Mouse (Mus musculus): Measurements from ENCODE around the gene Nek8. TPM values are rescaled to one million over a fixed set of nuclear protein-coding genes. Genes with fewer than 3 reads are reported as not detected.

The Nek8 gene
- polyA plus RNA-seq, 1 experiment = 4.8 TPM

DNA sequence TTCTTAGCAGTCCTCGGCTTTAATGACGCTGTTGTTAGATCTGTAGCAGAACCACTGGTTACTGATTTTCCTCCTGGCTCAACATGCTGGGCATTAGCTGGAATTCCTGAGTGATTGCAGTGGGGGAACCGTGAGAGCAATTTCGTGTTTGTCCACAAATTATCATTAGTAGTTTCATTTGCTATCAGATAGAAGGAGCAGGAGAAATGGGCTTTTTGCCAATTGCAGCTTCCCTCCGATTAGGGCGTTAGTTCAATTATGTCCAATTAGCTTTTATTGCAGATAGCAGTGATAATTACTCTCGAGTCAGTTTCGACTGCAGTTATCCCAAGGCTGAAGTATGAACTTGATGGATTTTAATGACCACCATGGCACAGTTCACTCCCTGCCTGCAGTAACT, 47.0 kb downstream of the Nek8 start:
- 69% methylated on average over 8 of the region's 8 CpGs for WGBS
- DNase-seq = no peak
- Histone ChIP-seq H3K4me1 (ENCODE audit: control insufficient read depth, insufficient read depth, low read length) (0 out of 2 replicates have a peak, but pooled peaks cover 5% of the 10 kb centered on the region), H3K27me3 (ENCODE audit: control insufficient read depth, insufficient read depth, low read length) (no peaks in the 10 kb centered on the region), H3K4me3 (replicated peaks; ENCODE audit: insufficient read depth, low read depth, low read length) (no peak overlapping the region), H3K27ac (ENCODE audit: insufficient read depth, low read length) (no peak overlapping the region)
- TF ChIP-seq CTCF (IDR thresholded peaks at IDR 0.05; ENCODE audit: borderline replicate concordance, insufficient read depth, low read depth, low read length) = no peak
- TF ChIP-seq POLR2A (IDR thresholded peaks at IDR 0.05; ENCODE audit: borderline replicate concordance, insufficient read depth, low read length) = no peak

DNA sequence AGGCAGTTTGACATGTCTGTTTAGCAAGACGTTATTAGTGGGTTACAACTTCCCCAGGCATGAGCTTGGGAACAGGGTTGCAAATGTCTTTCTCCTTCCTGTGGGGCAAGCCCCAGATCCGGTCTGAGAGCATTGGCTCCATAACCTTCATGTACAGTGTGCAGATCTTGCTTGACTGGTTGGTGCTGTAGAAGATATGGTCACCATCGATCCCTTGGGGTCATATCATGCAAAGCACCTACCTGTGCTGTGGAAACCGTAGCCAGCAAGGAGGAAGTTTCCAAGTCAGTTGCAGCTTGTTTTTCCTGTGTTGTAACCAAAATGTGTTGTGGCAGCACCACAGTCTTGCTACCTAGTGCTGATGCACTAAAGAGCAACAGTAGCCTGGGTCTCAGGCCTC, 49.7 kb downstream of the Nek8 start:
- Histone ChIP-seq H3K4me3 (replicated peaks; ENCODE audit: insufficient read depth, low read depth, low read length) (no peak overlapping the region), H3K27me3 (ENCODE audit: control insufficient read depth, insufficient read depth, low read length) (no peaks in the 10 kb centered on the region), H3K27ac (ENCODE audit: insufficient read depth, low read length) (no peak overlapping the region), H3K4me1 (ENCODE audit: control insufficient read depth, insufficient read depth, low read length) (0 out of 2 replicates have a peak, but pooled peaks cover 5% of the 10 kb centered on the region)
- no peak for DNase-seq
- TF ChIP-seq POLR2A (IDR thresholded peaks at IDR 0.05; ENCODE audit: borderline replicate concordance, insufficient read depth, low read length) (no peak), CTCF (IDR thresholded peaks at IDR 0.05; ENCODE audit: borderline replicate concordance, insufficient read depth, low read depth, low read length) (no peak)
- 78% methylated on average over 4 of the region's 4 CpGs for WGBS

DNA sequence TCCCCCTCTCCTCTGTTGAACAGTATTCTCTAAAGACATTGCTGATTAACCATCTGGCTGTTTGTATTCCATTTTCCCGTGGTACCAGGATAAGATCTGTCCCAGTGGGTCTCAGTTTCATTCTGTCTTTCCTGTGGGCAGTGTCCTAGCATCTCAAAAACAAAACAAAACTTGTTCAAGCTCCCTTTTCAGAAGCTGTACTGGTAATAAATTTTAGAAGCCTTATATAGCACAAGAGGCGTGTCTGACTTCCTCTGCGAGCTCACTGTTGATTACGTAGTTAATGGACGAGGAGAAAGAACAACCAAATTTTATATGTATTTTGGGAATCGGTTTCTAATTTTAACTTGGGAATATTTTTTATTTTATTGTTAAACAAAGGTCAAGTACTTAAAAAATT, 50.8 kb downstream of the Nek8 start:
- 0 out of 2 replicates have a peak, but pooled peaks cover 5% of the 10 kb centered on the region for H3K4me1 ChIP-seq (ENCODE audit: control insufficient read depth, insufficient read depth, low read length)
- no peaks in the 10 kb centered on the region for H3K27me3 ChIP-seq (ENCODE audit: control insufficient read depth, insufficient read depth, low read length)
- no peak overlapping the region for H3K27ac ChIP-seq (ENCODE audit: insufficient read depth, low read length)
- no peak overlapping the region for H3K4me3 ChIP-seq (replicated peaks; ENCODE audit: insufficient read depth, low read depth, low read length)
- WGBS = 83% methylated on average over 6 of the region's 6 CpGs
- no peak for DNase-seq
- TF ChIP-seq POLR2A (IDR thresholded peaks at IDR 0.05; ENCODE audit: borderline replicate concordance, insufficient read depth, low read length) = no peak
- no peak for TF ChIP-seq CTCF (IDR thresholded peaks at IDR 0.05; ENCODE audit: borderline replicate concordance, insufficient read depth, low read depth, low read length)

DNA sequence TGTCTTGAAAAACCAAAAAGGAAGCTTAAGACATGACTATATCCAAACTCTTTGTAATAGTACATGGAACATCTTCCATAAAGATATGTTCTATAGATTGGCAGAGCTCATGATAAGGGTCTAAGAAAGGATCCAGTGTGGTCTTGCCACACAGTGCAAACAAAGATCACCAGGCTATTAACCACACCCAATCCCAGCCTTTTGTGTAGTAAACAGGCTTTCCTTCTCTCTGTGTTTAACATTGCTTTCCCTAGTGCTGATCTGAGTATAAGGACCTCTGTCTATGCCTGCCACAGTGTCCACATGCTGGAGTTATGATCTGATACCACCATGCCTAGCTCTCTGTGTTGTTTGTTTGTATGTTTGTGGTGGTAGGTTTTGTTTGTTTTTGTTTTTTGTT, 52.7 kb downstream of the Nek8 start:
- TF ChIP-seq CTCF (IDR thresholded peaks at IDR 0.05; ENCODE audit: borderline replicate concordance, insufficient read depth, low read depth, low read length) = no peak
- no peak for TF ChIP-seq POLR2A (IDR thresholded peaks at IDR 0.05; ENCODE audit: borderline replicate concordance, insufficient read depth, low read length)
- no peak overlapping the region for H3K27ac ChIP-seq (ENCODE audit: insufficient read depth, low read length)
- no peak for DNase-seq
- H3K27me3 ChIP-seq (ENCODE audit: control insufficient read depth, insufficient read depth, low read length) = no peaks in the 10 kb centered on the region
- no peak overlapping the region for H3K4me3 ChIP-seq (replicated peaks; ENCODE audit: insufficient read depth, low read depth, low read length)
- H3K4me1 ChIP-seq (ENCODE audit: control insufficient read depth, insufficient read depth, low read length) = 0 out of 2 replicates have a peak, but pooled peaks cover 5% of the 10 kb centered on the region

DNA sequence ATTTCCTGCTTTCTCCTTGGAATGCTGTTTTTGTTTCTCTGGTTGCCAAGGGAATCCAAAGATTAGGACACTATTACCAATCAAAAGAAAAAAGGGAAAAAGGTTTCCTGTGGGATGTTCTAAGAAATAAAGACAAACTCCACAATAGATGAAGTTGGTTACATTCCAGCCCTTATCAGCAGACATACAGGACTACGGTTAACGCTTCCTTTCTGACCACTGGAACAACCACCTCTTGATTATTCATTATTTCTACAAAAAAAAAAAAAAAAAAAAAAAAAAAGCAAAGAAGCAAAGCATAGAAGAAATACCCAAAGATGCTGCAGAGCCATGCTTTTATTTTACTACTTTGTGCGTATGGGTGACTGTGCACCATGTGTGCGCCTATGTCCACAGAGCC, 53.7 kb downstream of the Nek8 start:
- Histone ChIP-seq H3K4me1 (ENCODE audit: control insufficient read depth, insufficient read depth, low read length) (0 out of 2 replicates have a peak, but pooled peaks cover 5% of the 10 kb centered on the region), H3K27ac (ENCODE audit: insufficient read depth, low read length) (no peak overlapping the region), H3K4me3 (replicated peaks; ENCODE audit: insufficient read depth, low read depth, low read length) (no peak overlapping the region), H3K27me3 (ENCODE audit: control insufficient read depth, insufficient read depth, low read length) (no peaks in the 10 kb centered on the region)
- WGBS = 89% methylated on average over 4 of the region's 4 CpGs
- DNase-seq = no peak
- no peak for TF ChIP-seq CTCF (IDR thresholded peaks at IDR 0.05; ENCODE audit: borderline replicate concordance, insufficient read depth, low read depth, low read length)
- TF ChIP-seq POLR2A (IDR thresholded peaks at IDR 0.05; ENCODE audit: borderline replicate concordance, insufficient read depth, low read length) = no peak

DNA sequence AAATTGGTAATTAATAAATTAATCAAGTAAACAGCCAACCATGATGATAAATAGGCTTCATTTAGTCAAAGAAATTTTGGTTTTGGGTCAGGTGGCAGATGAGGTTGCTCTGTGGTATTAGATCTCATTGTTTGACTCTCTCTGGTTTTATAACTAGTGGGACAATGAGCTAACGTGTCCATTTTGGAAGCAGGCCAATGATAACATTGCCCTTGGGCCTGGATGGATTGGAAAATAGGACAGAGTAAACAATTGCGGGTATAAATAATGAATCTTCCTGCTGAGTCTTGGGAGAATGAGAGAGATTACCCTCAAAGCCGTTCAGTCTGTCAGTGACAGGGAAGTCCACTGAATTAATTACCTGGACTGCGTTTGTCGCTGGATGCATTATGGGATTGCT, 55.3 kb downstream of the Nek8 start:
- H3K4me3 ChIP-seq (replicated peaks; ENCODE audit: insufficient read depth, low read depth, low read length) = no peak overlapping the region
- DNase-seq = peak in 1 of 2 experiments; percentile 57
- H3K4me1 ChIP-seq (ENCODE audit: control insufficient read depth, insufficient read depth, low read length) = no peaks in the 10 kb centered on the region
- WGBS = 18% methylated on average over 5 of the region's 5 CpGs
- TF ChIP-seq POLR2A (IDR thresholded peaks at IDR 0.05; ENCODE audit: borderline replicate concordance, insufficient read depth, low read length) (no peak), CTCF (IDR thresholded peaks at IDR 0.05; ENCODE audit: borderline replicate concordance, insufficient read depth, low read depth, low read length) (no peak)
- H3K27ac ChIP-seq (ENCODE audit: insufficient read depth, low read length) = no peak overlapping the region
- no peaks in the 10 kb centered on the region for H3K27me3 ChIP-seq (ENCODE audit: control insufficient read depth, insufficient read depth, low read length)

DNA sequence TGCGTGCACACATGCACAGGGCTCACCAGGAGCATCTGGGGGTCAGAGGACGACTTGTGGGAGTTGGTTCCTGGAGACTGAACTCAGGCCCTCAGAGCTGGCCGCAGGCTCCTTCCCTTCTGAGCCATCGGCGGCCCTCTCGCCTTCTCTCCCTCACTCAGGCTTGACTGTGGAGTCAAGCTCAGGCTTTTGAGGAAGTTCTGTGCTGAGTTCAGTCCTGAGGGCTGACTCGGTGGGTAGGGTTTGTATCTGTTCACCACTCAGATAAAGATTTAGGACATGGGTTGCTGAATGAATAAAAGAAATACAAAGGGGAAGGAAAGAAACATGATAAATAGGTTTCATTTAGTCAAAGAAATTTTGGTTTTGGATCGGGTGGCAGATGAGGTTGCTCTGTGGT, 56.6 kb downstream of the Nek8 start:
- no peak for DNase-seq
- Histone ChIP-seq H3K4me1 (ENCODE audit: control insufficient read depth, insufficient read depth, low read length) (no peaks in the 10 kb centered on the region), H3K4me3 (replicated peaks; ENCODE audit: insufficient read depth, low read depth, low read length) (no peak overlapping the region), H3K27me3 (ENCODE audit: control insufficient read depth, insufficient read depth, low read length) (no peaks in the 10 kb centered on the region), H3K27ac (ENCODE audit: insufficient read depth, low read length) (no peak overlapping the region)
- no peak for TF ChIP-seq POLR2A (IDR thresholded peaks at IDR 0.05; ENCODE audit: borderline replicate concordance, insufficient read depth, low read length)
- no peak for TF ChIP-seq CTCF (IDR thresholded peaks at IDR 0.05; ENCODE audit: borderline replicate concordance, insufficient read depth, low read depth, low read length)
- 81% methylated on average over 8 of the region's 8 CpGs for WGBS

DNA sequence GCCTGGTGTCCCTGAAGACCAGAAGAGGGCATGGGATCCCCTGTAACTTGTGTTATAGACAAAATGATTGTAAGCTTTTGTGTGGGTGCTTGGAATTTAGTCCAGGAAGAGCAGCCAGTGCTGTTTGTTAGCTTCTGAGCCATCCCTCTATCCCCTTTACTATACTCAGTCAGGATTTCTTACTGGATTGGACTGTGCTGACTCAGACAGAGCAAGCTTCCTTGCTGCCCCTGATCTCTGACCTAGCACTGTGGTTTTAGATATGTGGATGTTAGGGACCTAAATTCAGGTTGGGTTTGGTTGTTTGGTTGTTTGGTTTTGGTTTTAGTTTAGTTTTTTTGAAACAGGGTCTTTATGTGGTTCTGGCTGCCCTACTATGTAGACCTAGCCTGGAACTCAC, 58.0 kb downstream of the Nek8 start:
- Histone ChIP-seq H3K27ac (ENCODE audit: insufficient read depth, low read length) (no peak overlapping the region), H3K4me3 (replicated peaks; ENCODE audit: insufficient read depth, low read depth, low read length) (no peak overlapping the region), H3K27me3 (ENCODE audit: control insufficient read depth, insufficient read depth, low read length) (no peaks in the 10 kb centered on the region), H3K4me1 (ENCODE audit: control insufficient read depth, insufficient read depth, low read length) (peaks cover 4% of the 10 kb centered on the region; the same call in 1 of the 2 replicates)
- no peak for TF ChIP-seq POLR2A (IDR thresholded peaks at IDR 0.05; ENCODE audit: borderline replicate concordance, insufficient read depth, low read length)
- no peak for TF ChIP-seq CTCF (IDR thresholded peaks at IDR 0.05; ENCODE audit: borderline replicate concordance, insufficient read depth, low read depth, low read length)
- DNase-seq = no peak

Data from cerebellum, adult 2 months (tissue).